In genomic region chr10:92146263-92146662, GRCm38 (mm10) we compare ENCODE assay signal across 14 mouse cellular contexts.
"Had no signal": no experiment of that assay in that cellular context is flagged by ENCODE, and none has a peak within 500 bp of the region (broad histone marks: within the 10 kb centered on the region; RNA-seq: fewer than 3 reads in every experiment).

No protein-coding gene starts in this region.

- H3K4me1 ChIP-seq: intestine, embryonic 15.5 days; limb, embryonic 13.5 days; neural tube, embryonic 12.5 days; stomach, embryonic 15.5 days had no signal

- ATAC-seq: intestine, embryonic 15.5 days had no signal

- H3K4me3 ChIP-seq: intestine, embryonic 15.5 days; layer of hippocampus, adult 2 months; limb, embryonic 13.5 days; midbrain, embryonic 12.5 days; myocyte; neural tube, embryonic 12.5 days; stomach, embryonic 15.5 days had no signal

- H3K27ac ChIP-seq: hindbrain, embryonic 14.5 days; intestine, embryonic 15.5 days; layer of hippocampus, adult 2 months; limb, embryonic 13.5 days; midbrain, embryonic 12.5 days; neural tube, embryonic 12.5 days; stomach, embryonic 15.5 days had no signal

- H3K9ac ChIP-seq: hindbrain, embryonic 14.5 days; intestine, embryonic 15.5 days; limb, embryonic 13.5 days; lung, embryonic 14.5 days; midbrain, embryonic 12.5 days; neural tube, embryonic 12.5 days; stomach, embryonic 15.5 days had no signal

- H3K36me3 ChIP-seq: intestine, embryonic 15.5 days; limb, embryonic 13.5 days; neural tube, embryonic 12.5 days; stomach, embryonic 15.5 days had no signal

- H3K9me3 ChIP-seq: intestine, embryonic 15.5 days; limb, embryonic 13.5 days; midbrain, embryonic 12.5 days; neural tube, embryonic 12.5 days; stomach, embryonic 15.5 days had no signal

- H3K27me3 ChIP-seq: intestine, embryonic 15.5 days; limb, embryonic 13.5 days; midbrain, embryonic 12.5 days; neural tube, embryonic 12.5 days; stomach, embryonic 15.5 days had no signal

- DNase-seq: kidney, adult 18-20 months; kidney, postnatal 4 days; left cerebral cortex, postnatal 4 days; thymus, adult 2 months; thymus, postnatal 25 days had no signal

- H3K4me2 ChIP-seq: hindbrain, embryonic 14.5 days; intestine, embryonic 15.5 days; limb, embryonic 13.5 days; lung, embryonic 14.5 days; midbrain, embryonic 12.5 days; neural tube, embryonic 12.5 days; stomach, embryonic 15.5 days had no signal
